Mouse (Mus musculus) megakaryocyte-erythroid progenitor cell, adult 5-6 weeks (primary cell): Measurements from ENCODE around the gene Wnt11. TPM values are rescaled to one million over a fixed set of nuclear protein-coding genes. Genes with fewer than 3 reads are reported as not detected.

Experiments used
- ATAC-seq: replicated peaks from 2 replicates; pipeline ENCODE4 v1.8.0; 2016; ENCODE audit warnings: mild to moderate bottlenecking, inconsistent platforms; ENCODE audit not compliant: severe bottlenecking, poor library complexity, low FRiP score, low TSS enrichment
- total RNA-seq, 2 experiments: library from RNA; stranded (forward) in 1 of 2; stranded (reverse) in 1 of 2; fragments of 200-1000, 215-1000 nt in 1 of 2; fragments of >200 nt in 1 of 2; fragmentation: Nextera tagmentation in 1 of 2; gene quantifications; 2 replicates each; pipeline ENCODE4 v1.2.3; 2014 to 2017

Wnt11 gene
- total RNA-seq, 2 experiments from 2014 or later: not detected

DNA sequence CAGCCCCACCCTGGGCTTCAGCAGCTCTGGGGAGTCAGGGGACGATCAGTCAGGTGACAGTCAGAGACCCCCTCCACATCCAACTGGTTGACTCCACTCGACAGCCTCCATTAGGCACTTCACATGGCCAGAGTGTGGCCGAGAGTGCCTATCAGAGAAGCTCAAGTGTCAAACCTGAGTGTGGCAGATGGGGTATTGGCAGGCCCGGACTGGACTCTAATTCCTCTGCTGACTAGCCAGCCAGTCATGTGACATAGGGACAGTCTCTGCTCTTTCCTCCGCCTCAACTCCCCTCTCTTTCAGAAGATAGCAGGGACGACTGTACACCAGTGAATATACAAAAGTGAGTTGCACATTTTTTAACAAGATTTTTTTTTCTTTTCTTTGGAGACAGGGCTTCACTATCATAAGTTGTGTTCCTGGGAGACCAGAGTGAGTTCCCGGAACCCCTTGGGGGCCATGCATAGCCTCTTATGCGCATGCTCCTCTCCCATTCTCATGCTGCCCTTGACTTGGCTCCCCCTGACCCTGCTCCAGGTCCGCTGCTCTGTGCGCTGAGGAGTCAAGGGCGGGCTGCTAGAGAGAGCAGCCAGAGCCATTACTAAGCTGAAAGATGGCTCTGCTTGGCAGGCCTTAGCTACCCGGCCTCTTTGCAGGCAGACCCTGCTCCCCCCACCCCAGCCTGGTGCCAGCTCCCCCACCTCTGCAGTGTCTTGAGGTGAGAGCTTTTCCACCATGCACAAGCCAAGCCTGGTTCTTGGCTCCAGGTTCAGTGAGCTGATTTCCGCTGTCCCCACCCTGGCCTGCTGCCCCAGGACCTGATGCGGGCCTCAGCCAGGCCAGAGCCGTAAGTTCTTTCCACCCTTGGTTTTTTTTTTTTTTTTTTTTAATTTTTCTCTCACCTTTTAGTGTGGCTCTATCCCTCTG, 10.8 kb upstream of the Wnt11 start:
- no peak for ATAC-seq

DNA sequence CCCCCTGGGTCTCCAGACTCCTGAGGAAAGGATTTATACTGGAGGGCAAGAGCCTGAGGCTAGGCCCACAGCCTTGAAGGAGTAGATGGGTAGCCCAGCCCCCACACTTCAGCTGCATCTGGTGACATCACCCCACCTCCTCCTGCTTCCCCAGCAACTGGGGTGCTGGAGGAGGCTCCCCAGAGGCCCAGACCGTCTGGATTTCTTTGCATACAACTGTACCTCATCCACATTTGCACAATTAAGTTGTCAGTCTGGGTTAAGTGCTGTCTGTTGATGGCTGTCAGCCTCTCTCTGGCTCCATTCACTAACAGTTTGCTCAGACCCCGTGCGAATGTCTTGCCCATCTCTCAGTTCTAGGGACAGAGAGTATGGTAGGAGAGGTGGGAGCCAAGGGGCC, 6.9 kb upstream of the Wnt11 start:
- ATAC-seq: no peak

DNA sequence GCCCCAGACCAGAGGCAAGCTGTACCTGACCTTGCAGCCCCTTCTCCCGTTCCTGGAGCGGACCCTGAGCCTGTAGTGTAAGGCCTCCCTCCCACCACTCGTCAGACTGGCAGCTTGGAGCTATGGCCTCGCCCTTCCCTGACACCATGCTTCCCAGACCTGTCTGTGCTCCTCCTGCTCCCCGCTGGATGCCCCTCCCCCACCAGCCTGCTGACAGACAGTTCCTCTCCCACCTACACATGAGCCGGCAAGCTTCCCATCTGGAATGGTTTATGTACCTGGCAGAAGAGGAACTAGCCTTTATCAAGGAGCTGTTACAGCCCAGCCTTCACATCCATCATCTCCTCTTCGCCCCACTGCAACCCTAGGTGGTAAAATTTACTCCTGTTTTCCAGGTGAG, 6.0 kb upstream of the Wnt11 start:
- ATAC-seq: no peak

DNA sequence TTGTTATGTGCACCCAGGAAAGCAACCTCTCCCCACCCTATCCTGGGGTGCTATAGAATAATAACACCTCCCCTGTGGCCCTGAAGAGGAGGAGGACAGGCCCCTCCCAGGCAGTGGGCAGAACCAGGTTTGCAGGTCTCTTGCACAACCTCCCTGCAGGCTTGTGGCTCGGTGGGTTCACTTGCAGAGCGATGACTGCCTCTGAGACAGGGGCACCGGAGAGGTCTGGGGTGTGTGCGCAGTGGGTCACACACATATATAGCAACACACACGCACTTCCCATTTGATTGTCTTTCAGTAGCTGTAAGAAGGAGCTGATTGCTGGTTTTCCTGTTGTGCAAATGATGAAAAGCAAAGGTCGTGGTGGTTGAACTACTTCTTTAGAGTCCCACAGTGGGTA, 3.6 kb upstream of the Wnt11 start:
- ATAC-seq: no peak

DNA sequence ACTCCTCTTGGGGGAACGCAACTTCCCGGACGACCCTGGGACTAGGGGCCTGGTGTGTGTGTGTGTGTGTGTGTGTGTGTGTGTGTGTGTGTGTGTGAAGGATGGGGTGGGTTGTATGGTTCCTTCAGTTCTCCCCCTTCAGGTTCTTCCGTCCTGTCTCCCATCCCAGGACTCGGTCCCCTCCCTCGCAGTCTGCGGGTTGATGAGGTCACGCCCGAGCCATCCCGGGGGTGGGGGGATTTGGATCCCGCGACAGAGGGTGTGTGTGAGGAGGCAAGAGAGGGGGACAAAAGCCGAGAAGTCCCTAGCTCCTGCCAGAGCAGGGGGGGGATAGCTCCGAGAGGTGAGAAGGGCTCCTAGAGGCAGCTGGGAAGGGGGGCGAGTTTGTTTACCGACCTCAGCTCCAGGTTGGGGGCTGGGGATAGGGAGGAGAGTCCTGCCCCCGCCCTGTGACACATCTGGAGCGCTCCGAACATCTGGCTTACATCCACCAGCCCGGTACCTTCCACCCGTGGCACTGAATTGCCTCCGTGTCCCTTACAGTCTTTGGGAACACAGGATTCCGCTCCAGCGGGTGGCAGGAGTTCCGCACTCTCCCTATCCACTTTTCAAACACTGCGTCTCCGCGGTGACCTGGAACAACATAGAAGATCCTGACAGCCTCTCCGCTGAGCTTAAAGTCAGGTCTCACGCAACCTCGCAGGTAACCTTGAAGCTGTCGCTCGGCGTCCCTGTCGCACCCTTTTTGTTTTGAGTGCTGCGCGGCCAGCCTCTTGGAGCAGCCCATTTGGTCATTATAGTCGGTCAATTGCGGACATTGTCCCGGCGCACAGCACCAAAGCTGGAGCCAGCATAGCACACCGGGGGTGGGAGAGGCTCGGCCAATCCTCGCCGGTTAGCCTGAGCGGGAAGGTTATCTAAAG, 868 bp downstream of the Wnt11 start:
- ATAC-seq: no peak

DNA sequence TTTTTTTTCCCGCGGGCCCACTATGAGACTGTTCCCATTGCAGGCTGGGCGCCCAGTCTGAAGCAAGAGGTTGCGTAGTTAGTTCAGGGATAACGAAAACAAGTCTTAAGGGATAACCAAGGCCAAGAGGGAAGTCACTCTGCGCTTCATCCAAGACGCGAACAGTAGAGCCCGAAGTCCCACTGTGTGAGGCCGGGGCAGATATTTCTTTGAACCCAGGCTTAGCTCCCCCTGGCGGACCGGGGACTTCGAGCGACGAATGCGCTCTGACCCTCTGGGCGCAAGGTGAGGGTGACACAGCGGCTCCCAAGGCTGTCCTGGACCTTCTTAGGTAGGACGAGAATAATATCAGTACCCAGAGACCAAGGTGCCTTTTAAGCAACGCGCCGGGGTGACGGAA, 1.7 kb downstream of the Wnt11 start:
- ATAC-seq: 0 out of 2 replicates have a peak, but pooled peaks have one; percentile 46

DNA sequence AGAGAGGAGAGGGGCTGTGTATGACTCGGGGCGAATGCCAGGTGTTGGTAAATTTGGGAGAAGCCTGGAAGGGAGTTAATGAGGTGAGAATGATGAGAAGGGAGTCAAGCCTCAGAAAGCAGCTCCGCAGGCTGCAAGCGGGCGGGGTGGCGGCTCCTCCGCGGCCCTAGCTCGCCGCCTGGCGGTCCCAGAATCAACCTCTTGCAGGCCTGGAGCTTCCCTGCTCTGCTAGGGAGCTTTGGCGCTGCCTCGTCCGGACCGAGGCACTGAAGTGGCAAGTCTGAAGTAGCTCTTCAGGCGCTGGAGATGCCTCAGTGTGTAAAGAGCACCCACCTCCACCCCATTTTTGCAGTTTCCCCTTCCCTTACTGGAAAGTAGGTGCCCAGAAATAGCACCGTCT, 3.0 kb downstream of the Wnt11 start:
- ATAC-seq: peak; percentile 73

DNA sequence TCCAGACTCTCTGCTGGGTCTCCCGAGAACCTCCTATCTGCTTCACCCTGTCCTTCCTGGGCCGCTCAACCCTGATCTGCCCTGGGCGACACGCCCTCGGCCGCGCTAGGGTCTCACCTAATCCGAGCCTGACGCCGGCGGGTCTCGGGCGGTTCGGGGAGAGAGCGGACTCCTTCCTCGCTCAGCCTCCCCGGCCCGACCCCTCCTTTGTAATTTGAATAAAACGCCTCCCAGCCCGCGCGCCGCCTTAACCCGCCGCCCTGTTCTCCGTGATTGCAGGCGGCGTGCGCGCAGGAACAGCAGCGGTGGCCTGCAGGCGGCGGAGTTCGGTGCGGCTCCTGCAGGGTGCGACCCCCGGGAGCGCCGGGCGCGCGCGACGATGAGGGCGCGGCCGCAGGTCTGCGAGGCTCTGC, 3.8 kb downstream of the Wnt11 start:
- ATAC-seq: no peak

DNA sequence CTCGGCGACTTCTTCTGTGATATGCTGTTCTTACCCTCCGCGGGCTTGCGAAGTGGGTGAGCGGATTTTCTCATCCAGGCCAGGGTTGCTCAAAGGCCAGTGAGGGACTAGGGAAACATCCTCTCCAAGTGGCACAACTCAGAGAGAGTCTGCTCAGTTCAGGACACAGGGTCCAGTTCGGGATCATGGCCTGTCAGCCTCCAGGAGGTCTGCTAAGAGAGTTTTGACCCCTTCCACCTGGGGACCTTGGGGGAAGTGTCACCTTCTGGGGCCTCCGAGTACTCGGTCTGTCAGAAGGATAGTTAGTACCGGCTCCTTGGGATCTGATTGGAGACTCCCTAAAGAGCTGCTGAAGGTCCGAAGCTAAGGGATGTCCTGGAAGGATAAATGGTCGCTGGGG, 4.4 kb downstream of the Wnt11 start:
- ATAC-seq: no peak

DNA sequence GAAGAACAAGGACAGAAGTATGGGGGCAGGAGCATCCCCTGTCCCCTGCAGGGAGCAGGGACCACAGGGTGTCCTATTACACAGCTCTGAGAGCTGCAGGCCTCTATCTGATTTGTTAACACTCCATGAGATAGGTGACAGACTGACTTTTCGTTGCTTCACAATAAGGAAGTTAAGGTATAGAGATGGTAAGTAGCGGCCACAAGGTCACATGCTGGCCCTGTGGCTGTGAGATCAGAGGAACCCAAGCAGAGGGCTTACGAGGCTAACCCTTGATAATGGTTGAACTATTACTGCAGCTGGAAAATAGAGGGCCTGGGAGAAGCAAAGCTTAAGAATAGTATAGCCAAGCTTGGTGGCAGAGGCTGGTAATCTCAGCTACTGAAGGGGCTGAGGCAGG, 5.9 kb downstream of the Wnt11 start:
- no peak for ATAC-seq

DNA sequence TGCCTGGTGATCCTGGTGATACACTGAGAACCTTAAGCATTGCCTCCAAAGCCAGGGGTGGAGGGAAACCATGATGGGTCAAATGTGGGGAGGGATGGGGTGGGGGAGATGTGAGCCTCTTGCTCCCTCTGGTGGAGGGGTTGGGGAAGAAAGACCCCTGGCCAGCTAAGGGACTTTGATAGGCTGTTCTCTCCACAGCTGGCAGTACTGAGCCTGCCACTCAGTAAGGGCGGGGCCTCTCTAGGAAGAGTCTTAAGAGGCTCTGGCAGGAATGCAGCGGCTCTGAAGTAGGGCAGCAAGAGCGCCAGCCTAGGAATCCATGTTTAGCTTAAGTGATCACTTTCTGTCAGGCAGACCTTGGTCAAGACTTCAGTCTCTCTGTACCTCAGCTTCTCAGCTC, 6.9 kb downstream of the Wnt11 start:
- no peak for ATAC-seq

DNA sequence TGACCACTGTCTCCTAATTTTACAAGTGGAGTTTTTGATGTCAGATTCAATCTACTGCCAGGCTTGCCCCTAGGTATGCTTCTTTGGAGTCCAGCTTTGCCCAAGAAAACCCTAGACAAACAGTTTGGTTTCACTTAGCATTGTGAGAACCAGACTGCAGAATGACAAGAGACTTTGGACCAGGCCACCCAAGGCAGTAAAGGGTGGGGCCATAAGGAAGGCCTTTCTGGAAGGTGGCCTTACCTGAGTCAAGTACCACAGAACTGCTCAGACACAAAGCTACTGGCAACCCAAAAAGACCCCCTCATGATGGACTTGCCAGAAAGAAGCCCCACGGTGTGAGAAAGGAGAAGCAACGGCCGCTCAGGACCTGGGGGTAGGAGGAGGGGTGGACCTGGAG, 8.1 kb downstream of the Wnt11 start:
- ATAC-seq: no peak

DNA sequence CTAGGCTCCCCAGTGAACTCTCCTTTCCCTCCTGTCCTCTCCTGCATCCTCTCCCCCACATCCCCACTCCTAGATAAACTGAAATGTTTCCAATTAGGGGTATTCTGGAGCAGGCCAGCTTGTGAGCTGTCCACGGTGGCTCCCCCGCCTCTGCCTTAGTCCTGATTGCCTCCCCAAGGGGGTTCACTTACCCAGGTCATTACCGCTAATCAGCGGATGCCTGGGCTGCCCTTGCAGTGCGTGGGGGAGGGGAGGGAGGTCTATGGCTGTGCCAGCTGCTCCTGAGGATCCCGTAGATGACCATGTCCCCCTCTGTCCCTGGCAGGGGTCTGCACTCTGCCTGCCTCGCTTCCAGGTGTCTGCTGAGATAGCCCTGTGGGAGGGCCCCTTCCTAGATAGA, 8.7 kb downstream of the Wnt11 start:
- ATAC-seq: no peak

DNA sequence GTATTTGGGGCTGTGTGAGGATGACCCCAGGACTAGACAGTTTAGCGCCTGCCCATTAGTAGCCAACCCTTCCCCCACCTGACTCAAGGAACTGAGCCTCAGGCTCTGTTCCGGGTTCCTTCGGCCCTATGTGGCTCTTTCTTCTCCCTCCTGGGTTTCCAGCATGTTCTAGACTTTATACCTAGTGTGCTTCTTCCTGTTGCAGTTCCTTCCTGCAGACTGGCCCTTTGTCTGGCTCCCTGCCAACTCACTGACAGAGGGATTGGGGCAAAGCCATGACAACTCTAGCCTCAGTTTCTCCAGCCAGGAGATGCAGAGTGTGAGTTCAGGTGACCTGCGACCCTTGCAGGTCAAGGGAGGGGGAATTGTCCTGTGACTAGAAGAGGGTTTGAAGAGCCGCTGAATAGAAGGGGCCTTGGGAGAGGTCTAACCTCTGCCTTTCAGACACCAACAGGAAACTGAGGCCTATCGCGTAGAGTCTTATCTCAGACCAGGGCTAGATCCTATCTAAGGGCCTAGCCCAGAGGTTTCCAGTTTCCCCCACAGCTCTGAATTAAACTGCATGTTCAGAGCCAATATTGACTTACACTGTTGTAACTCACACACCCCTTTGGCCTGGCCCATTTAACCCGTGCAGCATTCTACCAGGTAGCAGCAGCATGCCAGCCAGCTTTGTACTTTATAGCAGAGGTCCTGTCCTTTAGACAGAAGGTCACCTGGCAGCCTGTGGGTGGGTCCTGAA, 14.2 kb downstream of the Wnt11 start:
- no peak for ATAC-seq

DNA sequence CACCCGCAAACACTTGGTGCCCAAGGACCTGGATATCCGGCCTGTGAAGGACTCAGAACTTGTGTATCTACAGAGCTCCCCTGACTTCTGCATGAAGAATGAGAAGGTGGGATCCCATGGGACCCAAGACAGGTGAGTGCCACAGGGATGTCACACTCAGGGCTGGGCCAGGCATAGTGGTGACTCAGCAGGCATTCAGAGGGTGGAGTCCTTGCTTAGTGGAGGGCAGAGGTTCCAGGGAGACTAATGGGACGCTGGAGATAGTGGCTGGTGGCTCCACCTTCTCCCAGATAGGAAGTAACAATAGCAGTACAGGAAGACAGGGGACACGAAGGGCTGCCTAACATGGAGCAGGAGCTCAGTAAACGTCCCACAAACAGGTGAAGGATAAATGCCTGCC, 15.5 kb downstream of the Wnt11 start:
- ATAC-seq: 0 out of 2 replicates have a peak, but pooled peaks have one; percentile 32

DNA sequence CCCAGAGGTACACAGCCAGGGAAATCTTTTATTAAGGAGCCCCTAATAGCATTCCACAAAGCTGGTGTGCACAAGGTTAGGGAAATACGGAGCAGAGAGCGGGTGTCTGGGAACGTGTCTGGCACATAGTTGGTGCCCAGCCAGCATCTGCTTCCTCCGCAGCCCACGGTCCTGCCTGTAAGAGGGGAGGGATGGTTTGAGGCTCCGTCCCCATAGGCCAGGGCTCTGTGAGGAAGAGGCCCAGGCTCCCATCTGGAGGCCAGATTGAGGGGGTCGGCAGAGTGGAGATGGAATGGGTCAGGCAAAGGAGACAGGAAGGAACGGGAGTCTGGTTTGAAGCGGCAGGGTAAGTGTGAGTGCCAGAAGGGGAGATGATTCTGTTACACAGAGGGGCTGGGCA, 16.3 kb downstream of the Wnt11 start:
- no peak for ATAC-seq

DNA sequence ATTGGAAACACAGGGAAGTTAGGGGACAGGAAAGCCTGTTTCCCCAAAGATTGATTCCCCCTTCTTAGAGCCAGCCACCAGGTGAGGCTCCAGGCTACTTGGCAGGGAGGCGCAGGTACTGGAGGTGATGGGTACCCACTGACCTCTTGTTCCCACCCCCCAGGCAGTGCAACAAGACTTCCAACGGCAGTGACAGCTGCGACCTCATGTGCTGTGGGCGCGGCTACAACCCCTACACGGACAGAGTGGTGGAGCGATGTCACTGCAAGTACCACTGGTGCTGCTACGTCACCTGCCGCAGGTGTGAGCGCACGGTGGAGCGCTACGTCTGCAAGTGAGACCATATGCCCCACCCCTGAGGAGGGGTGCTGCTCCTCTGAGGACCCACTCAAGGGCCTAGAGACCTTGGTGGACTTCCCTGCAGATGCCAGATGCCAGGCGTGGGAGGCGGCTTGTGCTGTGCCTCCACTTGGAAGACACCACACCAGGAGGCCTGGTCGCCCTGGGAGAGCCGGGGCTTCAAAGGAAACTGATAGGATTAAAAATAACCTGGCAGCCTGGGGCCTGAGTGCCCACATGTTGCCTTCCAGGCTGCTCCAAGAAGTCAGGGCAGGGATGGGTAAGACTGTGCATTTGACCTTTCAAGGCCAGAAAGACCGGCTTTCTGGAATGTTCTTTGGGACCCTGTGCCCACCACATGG, 18.2 kb downstream of the Wnt11 start:
- no peak for ATAC-seq

DNA sequence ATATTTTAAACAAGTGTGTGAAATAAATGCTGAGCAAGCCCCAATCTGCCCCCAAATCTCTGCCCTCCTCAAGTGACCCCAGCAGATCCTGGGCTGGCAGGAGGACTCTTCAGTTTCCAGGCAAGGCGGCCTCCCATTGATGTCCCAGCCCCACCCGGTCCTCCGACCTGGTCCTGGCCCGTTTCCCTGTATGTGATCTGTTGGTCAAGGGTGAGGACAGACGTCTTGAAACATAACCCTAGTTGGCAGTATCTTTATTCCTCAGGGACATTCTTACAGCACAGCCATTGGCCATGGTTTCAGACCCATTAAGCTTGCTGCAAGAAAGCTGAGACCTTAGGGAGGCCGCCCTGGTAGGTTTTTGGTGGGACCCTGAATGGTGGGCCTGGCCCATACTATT, 18.9 kb downstream of the Wnt11 start:
- no peak for ATAC-seq

DNA sequence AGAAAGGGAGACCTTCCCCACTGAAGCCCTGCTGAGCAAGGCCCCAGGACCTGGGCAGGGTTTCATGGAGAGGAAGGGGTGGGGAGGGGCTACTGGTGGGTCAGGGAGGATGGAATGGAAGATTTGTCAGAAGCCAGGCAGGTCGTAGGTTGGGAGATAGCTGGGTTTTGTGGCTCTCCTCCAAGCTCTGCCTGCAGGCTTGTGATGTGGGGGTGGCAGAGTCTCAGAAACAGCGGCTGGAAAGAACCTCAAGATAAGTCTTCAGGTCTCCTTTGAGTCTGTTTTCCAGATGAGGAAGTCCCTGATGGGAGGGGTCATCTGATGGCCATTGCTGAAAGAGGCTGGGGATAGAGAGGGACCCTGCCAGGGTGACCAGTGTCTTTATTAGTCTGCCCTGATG, 20.5 kb downstream of the Wnt11 start:
- no peak; the same call in 1 of the 2 replicates for ATAC-seq
